Mouse (Mus musculus) heart, postnatal 0 days (tissue): ENCODE data around the gene Kcnd3.

Experiments
- CTCF ChIP-seq: IDR thresholded peaks from 2 replicates; pipeline ENCODE4 v1.5.1; 2016; ENCODE audit warnings: antibody characterized with exemption, control low read depth, low read depth
- EP300 ChIP-seq: IDR thresholded peaks from 2 replicates; pipeline ENCODE4 v1.6.1; 2016; ENCODE audit warnings: antibody characterized with exemption, low read depth

- TF ChIP-seq EP300 (0 out of 2 replicates have a peak, but pooled peaks have one; percentile 18), CTCF (no peak)
Observed at GRCm38 (mm10) chr3:105699241-105699933, 247.3 kb downstream of the Kcnd3 start.
